Mouse (Mus musculus) hindbrain, embryonic 16.5 days (tissue): ENCODE measurements at regions not wholly inside any gene's neighbourhood (a gene's known extent, or its start where the extent isn't known, plus 50 kb on each side); places are given as distances from the start of the nearest gene placed in this dataset.

Experiments used
- ATAC-seq: fragments of 200-750 bp; cut with Nextera tagmentation; 2 replicates; pipeline ENCODE4 v1.8.0; 2017; ENCODE audit warnings: moderate TSS enrichment, moderate library complexity
- H3K27ac ChIP-seq: fragments of 300-500 bp; sonication (generic); 2 replicates; pipeline ENCODE4 v1.5.1; 2014; ENCODE audit warnings: low read depth, mild to moderate bottlenecking, control low read depth, low read length, moderate library complexity
- H3K27me3 ChIP-seq: fragments of 300-500 bp; sonication (generic); replicated peaks from 2 replicates; pipeline ENCODE4 v1.6.1; 2014; ENCODE audit warnings: low read length; ENCODE audit not compliant: control insufficient read depth, insufficient read depth
- H3K36me3 ChIP-seq: fragments of 300-500 bp; sonication (generic); 2 replicates; pipeline ENCODE4 v1.6.1; 2014; ENCODE audit warnings: mild to moderate bottlenecking, low read length, moderate library complexity, mixed read lengths; ENCODE audit not compliant: control insufficient read depth, insufficient read depth
- H3K4me1 ChIP-seq: fragments of 300-500 bp; sonication (generic); 2 replicates; pipeline ENCODE4 v1.6.1; 2014; ENCODE audit warnings: low read depth, low read length; ENCODE audit not compliant: control insufficient read depth, insufficient read depth
- H3K4me2 ChIP-seq: fragments of 300-500 bp; sonication (generic); 2 replicates; pipeline ENCODE4 v1.6.1; 2014; ENCODE audit warnings: mild to moderate bottlenecking, low read length, control low read depth, moderate library complexity
- H3K4me3 ChIP-seq: fragments of 300-500 bp; sonication (generic); 2 replicates; pipeline ENCODE4 v1.5.1; 2014; ENCODE audit warnings: mild to moderate bottlenecking, low read length, control low read depth, moderate library complexity
- H3K9ac ChIP-seq: fragments of 300-500 bp; sonication (generic); 2 replicates; pipeline ENCODE4 v1.6.1; 2014; ENCODE audit warnings: low read depth, mild to moderate bottlenecking, control low read depth, low read length, moderate library complexity
- H3K9me3 ChIP-seq: fragments of 300-500 bp; sonication (generic); 2 replicates; pipeline ENCODE4 v1.6.1; 2014; ENCODE audit warnings: mild to moderate bottlenecking, low read length, moderate library complexity; ENCODE audit not compliant: control insufficient read depth
- WGBS: fragments of 180-500 bp; shearing (Covaris S2); extraction: QIAGEN DNeasy Blood & Tissue Kit; methylation state at CpG from one replicate; pipeline ENCODE4 v1.1.7; 2014; 5-methylcytosine and 5-hydroxymethylcytosine counted together

DNA sequence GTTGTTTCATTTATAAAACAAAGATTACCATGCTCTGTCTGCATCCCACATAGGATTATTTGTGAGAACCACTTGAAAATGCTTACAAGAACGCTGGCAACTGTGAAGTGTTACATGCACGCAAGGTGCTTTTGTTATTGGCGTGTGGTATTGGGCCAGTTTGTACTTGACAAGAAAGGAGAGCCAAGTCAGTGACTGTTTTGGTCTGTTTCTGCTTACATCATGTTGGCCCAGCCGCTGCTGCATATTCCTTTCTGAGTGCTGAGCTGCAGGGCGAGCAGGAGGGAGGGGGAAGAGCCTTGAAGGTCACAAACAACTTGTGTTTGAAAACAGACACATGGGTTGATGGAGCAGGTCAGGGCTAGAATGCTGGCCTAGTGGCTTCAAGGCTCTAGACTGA, 85.3 kb upstream of the C1qtnf3 start:
- Histone ChIP-seq H3K27ac (no peak overlapping the region), H3K4me2 (no peak overlapping the region), H3K9ac (no peak overlapping the region), H3K36me3 (no peaks in the 10 kb centered on the region), H3K4me3 (no peak overlapping the region), H3K4me1 (no peaks in the 10 kb centered on the region), H3K9me3 (no peaks in the 10 kb centered on the region), H3K27me3 (no peaks in the 10 kb centered on the region)
- ATAC-seq = no peak
- WGBS = 84% methylated on average over 5 of the region's 5 CpGs

DNA sequence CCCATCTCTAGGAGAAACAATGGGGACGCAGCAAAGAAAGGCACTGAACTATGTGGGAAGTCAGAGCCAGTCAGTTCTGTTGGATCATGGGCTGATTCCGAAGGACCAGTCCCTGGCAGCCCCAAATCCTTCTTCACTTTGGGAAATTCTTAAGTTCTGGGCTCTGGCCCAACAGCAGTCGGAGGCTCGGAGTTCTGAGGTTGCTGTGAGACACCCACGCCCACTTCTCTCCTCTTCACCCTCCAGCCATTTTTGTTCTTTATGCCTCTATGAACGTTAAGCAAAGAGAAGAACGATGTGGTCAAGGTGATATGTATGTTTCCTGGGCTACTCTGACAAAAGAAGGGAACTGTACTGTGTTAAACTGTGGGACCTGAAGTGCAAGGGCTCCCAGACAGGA, 84.0 kb upstream of the C1qtnf3 start:
- 78% methylated on average over 7 of the region's 7 CpGs for WGBS
- Histone ChIP-seq H3K27ac (no peak overlapping the region), H3K4me3 (no peak overlapping the region), H3K36me3 (no peaks in the 10 kb centered on the region), H3K4me2 (no peak overlapping the region), H3K9ac (no peak overlapping the region), H3K4me1 (no peaks in the 10 kb centered on the region), H3K27me3 (no peaks in the 10 kb centered on the region), H3K9me3 (no peaks in the 10 kb centered on the region)
- ATAC-seq = no peak

DNA sequence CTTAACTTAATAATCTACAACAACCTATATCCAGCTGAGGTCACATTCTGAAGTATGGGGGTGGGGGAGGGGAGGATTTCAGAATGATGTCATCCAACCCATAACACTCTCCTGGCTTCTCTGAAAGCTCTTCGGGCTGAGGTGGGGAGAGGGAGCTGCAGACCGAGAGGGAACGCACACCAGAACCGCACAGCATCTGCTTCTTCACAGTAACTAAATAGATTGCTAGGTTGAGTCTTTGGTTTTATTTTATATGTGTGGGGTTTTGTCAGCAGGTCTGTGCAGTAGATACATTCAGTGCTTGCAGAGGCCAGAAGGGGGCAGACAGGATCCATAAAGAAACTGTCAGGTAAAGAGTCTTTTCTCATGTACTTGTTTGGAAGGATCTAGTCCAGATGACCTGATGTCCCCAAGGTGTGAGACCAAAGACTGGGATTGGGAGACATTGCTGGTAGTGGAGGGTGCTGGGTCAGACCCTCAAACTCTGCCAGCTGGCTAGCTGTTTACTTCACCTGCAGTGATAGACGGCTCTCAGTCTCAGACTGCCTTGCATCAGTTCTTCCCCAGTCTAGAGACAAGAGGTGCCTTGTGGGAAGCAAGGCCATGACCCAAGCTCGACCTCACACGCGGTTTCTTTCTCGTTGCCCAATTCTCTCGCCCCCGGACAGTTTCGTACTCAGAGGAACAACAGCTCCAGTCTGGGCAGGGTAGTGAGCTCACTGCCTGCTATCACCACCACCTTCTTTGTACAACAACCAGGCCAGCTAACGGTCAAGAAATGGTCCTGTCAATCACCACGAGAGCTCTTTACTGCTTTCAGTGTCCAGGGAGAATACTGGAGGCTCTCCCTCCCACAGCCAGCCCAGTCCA, 83.2 kb upstream of the C1qtnf3 start:
- Histone ChIP-seq H3K27me3 (no peaks in the 10 kb centered on the region), H3K4me3 (no peak overlapping the region), H3K9ac (no peak overlapping the region), H3K36me3 (no peaks in the 10 kb centered on the region), H3K9me3 (no peaks in the 10 kb centered on the region), H3K27ac (no peak overlapping the region), H3K4me1 (no peaks in the 10 kb centered on the region), H3K4me2 (no peak overlapping the region)
- peak; percentile 44 for ATAC-seq
- 66% methylated on average over 14 of the region's 14 CpGs for WGBS

DNA sequence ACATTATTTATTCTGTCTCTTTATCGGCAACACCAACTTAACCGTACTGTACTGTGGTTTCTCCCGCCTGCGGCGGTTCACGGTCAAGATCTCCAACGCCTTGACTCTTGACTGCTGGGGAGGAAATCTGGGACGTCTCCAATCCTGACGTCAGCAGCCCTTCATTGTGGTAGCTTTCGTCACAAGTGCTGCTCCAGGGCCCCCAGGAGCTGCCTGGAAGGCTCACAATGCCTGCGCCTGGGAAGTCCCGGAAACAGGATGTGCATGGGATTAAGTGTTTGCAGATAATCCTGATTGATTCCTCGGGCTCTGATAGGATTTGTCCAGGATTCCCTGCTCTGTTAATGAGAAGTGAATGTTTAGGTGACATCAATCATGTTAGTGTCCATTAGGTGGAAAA, 82.3 kb upstream of the C1qtnf3 start:
- no peak overlapping the region for H3K9ac ChIP-seq
- no peak overlapping the region for H3K27ac ChIP-seq
- WGBS = 64% methylated on average over 13 of the region's 13 CpGs
- no peak overlapping the region for H3K4me3 ChIP-seq
- H3K27me3 ChIP-seq = no peaks in the 10 kb centered on the region
- ATAC-seq = no peak
- H3K4me2 ChIP-seq = no peak overlapping the region
- no peaks in the 10 kb centered on the region for H3K4me1 ChIP-seq
- H3K36me3 ChIP-seq = no peaks in the 10 kb centered on the region
- H3K9me3 ChIP-seq = no peaks in the 10 kb centered on the region

DNA sequence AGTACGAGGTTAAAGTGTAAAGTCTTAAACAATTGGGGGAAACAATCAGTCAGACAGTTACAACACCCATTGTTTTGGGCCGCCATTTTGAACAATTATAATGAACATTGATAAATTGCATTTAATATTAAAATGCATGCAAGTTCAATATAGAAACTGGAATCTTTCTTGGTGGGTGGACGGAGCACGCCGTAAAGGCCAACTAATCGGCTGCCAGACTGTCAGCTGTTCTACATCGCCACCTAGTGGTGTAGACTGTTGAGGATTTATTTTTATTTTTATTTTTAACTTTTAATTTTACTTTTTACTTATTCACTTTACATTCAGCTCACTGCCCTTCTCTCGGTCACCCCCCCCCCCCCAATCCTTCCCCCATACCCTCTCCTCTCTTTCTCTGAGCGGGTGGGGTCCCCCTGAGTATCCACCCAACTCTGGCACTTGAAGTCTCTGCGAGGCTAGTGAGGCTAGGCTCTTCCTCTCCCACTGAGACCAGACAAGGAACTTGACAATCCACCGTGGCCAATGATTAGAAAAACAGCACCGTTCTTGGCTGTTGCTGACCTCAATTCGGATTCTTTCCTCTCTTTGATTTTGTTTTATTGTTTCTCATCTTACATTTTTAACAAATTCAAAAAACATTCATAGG, 79.7 kb upstream of the C1qtnf3 start:
- 0 out of 2 replicates have a peak, but pooled peaks have one; percentile 60 for ATAC-seq

DNA sequence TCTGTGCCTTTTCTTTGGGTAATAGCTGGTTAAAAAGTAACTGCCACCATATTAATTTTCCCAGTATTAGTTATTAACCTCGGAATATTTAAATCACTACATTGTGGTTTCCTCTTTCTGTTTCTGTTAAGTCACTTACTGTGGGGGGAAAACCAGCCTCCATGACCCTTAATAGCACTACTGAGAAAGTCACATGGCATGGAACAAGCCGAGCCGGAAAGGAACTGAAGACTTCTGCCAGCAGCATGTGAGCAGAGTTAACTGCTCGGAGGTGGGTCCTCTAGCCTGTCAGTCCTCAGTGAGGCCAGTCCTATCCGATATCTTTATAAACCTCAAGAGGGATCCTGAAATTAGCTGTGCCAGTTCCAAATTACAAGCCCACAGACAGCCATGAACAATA, 75.8 kb upstream of the C1qtnf3 start:
- H3K9me3 ChIP-seq = no peaks in the 10 kb centered on the region
- 81% methylated on average over 5 of the region's 5 CpGs for WGBS
- no peak overlapping the region for H3K4me2 ChIP-seq
- H3K9ac ChIP-seq = no peak overlapping the region
- no peaks in the 10 kb centered on the region for H3K4me1 ChIP-seq
- ATAC-seq = no peak
- H3K4me3 ChIP-seq = no peak overlapping the region
- no peaks in the 10 kb centered on the region for H3K36me3 ChIP-seq
- H3K27ac ChIP-seq = no peak overlapping the region
- H3K27me3 ChIP-seq = no peaks in the 10 kb centered on the region

More for the DNA sequence above, 79.7 kb upstream of the C1qtnf3 start:
- H3K9me3 ChIP-seq = no peaks in the 10 kb centered on the region
- H3K27me3 ChIP-seq = no peaks in the 10 kb centered on the region
- WGBS = 13% methylated on average over 13 of the region's 13 CpGs
- no peaks in the 10 kb centered on the region for H3K36me3 ChIP-seq
- H3K4me1 ChIP-seq = no peaks in the 10 kb centered on the region
- H3K4me2 ChIP-seq = no peak overlapping the region
- no peak overlapping the region for H3K4me3 ChIP-seq
- no peak overlapping the region for H3K9ac ChIP-seq
- H3K27ac ChIP-seq = no peak overlapping the region

DNA sequence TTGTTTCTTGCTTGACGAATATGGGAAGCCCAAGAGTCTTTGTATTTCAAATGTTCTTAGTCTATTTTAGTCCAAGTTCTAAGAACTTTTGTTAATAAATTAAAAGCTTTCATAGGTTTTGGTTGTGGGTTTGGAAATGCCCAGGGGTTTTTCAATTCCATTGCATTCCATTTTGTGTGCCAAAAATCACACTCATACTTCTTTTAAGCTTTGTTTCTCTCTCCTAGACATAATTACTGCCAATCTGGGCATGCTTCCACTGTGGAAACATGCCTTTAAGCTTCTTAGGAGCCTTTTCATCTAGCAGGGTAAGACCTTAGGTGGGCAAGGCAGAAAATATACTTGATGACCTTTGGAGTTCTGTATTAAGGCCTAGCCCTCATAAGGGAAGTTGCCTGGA, 70.4 kb upstream of the C1qtnf3 start:
- no peak for ATAC-seq
- H3K36me3 ChIP-seq = no peaks in the 10 kb centered on the region
- H3K4me1 ChIP-seq = no peaks in the 10 kb centered on the region
- H3K27me3 ChIP-seq = no peaks in the 10 kb centered on the region
- WGBS = 73% methylated on average over 1 of the region's 1 CpGs
- no peak overlapping the region for H3K4me3 ChIP-seq
- H3K9me3 ChIP-seq = peaks cover 4% of the 10 kb centered on the region
- H3K9ac ChIP-seq = no peak overlapping the region
- H3K27ac ChIP-seq = no peak overlapping the region
- H3K4me2 ChIP-seq = no peak overlapping the region

DNA sequence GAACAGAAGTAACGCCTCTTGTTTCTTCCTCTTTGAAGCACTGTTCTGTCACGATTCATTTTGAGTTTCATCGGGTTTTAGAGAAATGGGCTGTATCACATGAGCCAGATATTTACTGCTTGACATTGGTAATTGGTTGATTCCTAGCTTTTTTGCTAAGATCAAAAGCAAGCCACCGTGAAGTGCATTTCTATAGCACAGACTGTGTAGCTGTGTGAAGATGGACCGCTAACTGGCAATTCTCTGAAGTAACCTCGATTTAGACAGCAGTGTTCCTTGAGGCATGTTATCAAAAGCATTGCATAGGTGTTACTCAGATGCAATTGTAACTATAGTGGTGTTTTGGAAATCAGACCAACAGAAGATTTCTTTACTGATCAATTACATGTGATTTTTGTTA, 64.1 kb upstream of the C1qtnf3 start:
- 79% methylated on average over 6 of the region's 6 CpGs for WGBS
- no peaks in the 10 kb centered on the region for H3K36me3 ChIP-seq
- no peak overlapping the region for H3K4me3 ChIP-seq
- H3K27ac ChIP-seq = no peak overlapping the region
- H3K9ac ChIP-seq = no peak overlapping the region
- no peaks in the 10 kb centered on the region for H3K27me3 ChIP-seq
- no peaks in the 10 kb centered on the region; the same call in 1 of the 2 replicates for H3K4me1 ChIP-seq
- peaks cover 4% of the 10 kb centered on the region for H3K9me3 ChIP-seq
- ATAC-seq = no peak
- no peak overlapping the region for H3K4me2 ChIP-seq

DNA sequence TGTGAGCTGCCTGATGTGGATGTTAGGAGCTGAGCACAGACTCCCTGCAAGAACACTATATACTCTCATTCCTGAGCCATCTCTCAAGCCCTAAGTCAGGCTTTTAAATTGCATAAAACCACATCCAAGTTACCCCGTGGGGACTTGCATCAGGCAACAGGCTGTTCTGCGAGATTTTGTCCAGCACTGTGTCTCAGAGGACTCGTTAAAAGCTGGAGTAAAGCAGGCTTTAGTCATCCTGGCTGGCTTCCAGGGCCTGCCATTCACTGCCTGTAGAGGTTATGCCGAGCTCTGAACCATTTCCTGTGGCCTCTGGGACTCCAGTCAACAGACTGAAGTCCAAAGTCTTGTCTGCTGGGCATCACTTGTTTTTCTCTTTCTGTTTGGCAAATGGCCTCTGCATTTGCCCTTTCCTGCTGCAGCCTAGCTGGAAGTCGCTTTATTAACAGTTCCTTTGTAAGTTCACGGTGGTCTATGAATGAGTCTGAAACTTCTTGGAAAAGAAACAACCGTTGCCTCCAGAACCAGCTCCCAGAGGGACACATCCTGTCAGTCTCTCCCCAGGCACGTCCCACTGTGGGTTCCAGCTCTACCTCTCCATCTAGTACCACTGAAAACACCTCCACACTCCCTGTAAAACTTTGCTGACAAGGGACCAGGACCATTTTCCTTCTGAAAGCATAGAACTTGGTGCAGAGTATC, 61.8 kb upstream of the C1qtnf3 start:
- H3K4me1 ChIP-seq = no peaks in the 10 kb centered on the region; the same call in 1 of the 2 replicates
- ATAC-seq = peak; percentile 94
- no peaks in the 10 kb centered on the region for H3K36me3 ChIP-seq
- no peak overlapping the region for H3K4me2 ChIP-seq
- no peaks in the 10 kb centered on the region for H3K9me3 ChIP-seq
- no peak overlapping the region for H3K4me3 ChIP-seq
- no peak overlapping the region for H3K9ac ChIP-seq
- H3K27me3 ChIP-seq = no peaks in the 10 kb centered on the region
- 40% methylated on average over 8 of the region's 8 CpGs for WGBS
- H3K27ac ChIP-seq = peak overlapping the region; percentile 20; the same call in 1 of the 2 replicates
